Mouse (Mus musculus): ENCODE results near the gene Gm14214. TPM values are rescaled to one million over a fixed set of nuclear protein-coding genes. Genes with fewer than 3 reads are reported as not detected.

Gm14214 gene
- polyA plus RNA-seq, 1 experiment from 2014 or later: not detected

DNA sequence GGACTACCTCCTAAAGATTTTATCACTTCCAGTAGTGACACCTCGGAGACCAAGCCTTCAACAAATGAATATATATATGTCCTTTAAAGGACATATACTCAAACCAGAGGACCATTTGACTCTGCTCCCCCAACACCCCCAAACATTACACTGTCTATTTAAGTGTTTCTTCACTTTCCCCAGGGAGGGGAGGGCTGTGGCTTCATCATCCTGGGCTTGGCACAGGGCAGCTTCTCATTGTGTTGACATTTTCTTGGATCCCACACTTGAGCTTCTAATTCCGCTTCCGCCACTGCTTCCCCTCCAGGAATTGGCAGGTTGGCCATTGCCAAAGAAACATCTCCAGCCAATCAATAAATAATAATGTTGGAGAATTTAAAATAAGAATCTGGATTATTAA, 39.0 kb downstream of the Gm14214 start:
- Histone ChIP-seq H3K4me3 (replicated peaks) (no peak overlapping the region), H3K4me1 (replicated peaks) (no peaks in the 10 kb centered on the region), H3K9me3 (replicated peaks) (no peaks in the 10 kb centered on the region), H3K27ac (replicated peaks) (no peak overlapping the region), H3K36me3 (replicated peaks) (no peaks in the 10 kb centered on the region), H3K27me3 (peaks cover 21% of the 10 kb centered on the region), H3K9ac (no peak overlapping the region), H3K4me2 (no peak overlapping the region)
- ATAC-seq (ENCODE audit: insufficient read depth): no peak
- 81% methylated on average over 3 of the region's 3 CpGs for WGBS (ENCODE audit: insufficient replicate concordance)

DNA sequence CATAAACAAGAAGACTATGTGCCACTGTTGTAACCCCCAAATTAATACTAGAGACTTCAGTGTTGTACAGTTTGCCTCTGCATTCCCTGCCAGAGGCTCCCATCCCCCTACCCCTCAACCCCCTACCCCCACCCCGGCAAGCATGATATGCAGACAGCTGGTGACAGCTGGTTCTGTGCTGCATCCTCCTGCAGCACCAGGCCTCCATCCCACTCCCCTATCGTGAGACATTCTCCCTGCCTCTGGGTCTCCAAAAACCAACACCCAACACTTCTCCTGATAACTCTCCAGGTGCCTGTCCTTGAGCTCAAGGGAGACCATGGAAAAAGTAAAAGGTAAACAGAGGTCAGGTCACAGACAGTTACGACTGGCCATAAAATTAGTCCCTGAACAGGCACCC, 40.1 kb downstream of the Gm14214 start:
- H3K27ac ChIP-seq (replicated peaks): no peak overlapping the region

GRCm38 (mm10) chr2:154723473-154723872, 46.4 kb downstream of the Gm14214 start:
- no peak for ATAC-seq (ENCODE audit: insufficient read depth)
- Histone ChIP-seq H3K36me3 (replicated peaks) (no peaks in the 10 kb centered on the region), H3K9me3 (replicated peaks) (no peaks in the 10 kb centered on the region), H3K27me3 (peaks cover 18% of the 10 kb centered on the region; the same call in 1 of the 2 replicates), H3K27ac (replicated peaks) (no peak overlapping the region), H3K4me3 (replicated peaks) (no peak overlapping the region), H3K9ac (no peak overlapping the region), H3K4me2 (no peak overlapping the region), H3K4me1 (replicated peaks) (no peaks in the 10 kb centered on the region)
- WGBS (ENCODE audit: insufficient replicate concordance): 58% methylated on average over 4 of the region's 4 CpGs

More for the DNA sequence above, 40.1 kb downstream of the Gm14214 start:
- no peak for ATAC-seq (ENCODE audit: insufficient read depth)
- 35% methylated on average over 3 of the region's 3 CpGs for WGBS (ENCODE audit: insufficient replicate concordance)
- H3K4me3 ChIP-seq (replicated peaks): no peak overlapping the region
- H3K9me3 ChIP-seq (replicated peaks): no peaks in the 10 kb centered on the region
- no peak overlapping the region for H3K4me2 ChIP-seq
- H3K36me3 ChIP-seq (replicated peaks): no peaks in the 10 kb centered on the region
- no peaks in the 10 kb centered on the region for H3K4me1 ChIP-seq (replicated peaks)
- peaks cover 12% of the 10 kb centered on the region; the same call in 1 of the 2 replicates for H3K27me3 ChIP-seq
- no peak overlapping the region for H3K9ac ChIP-seq

GRCm38 (mm10) chr2:154720315-154720714, 49.5 kb downstream of the Gm14214 start:
- 46% methylated on average over 2 of the region's 2 CpGs for WGBS (ENCODE audit: insufficient replicate concordance)
- H3K9me3 ChIP-seq (replicated peaks): no peaks in the 10 kb centered on the region

More at GRCm38 (mm10) chr2:154720315-154720714, 49.5 kb downstream of the Gm14214 start:
- Histone ChIP-seq H3K27ac (replicated peaks) (no peak overlapping the region), H3K4me3 (replicated peaks) (no peak overlapping the region), H3K9ac (no peak overlapping the region), H3K4me2 (no peak overlapping the region), H3K4me1 (replicated peaks) (no peaks in the 10 kb centered on the region), H3K36me3 (replicated peaks) (no peaks in the 10 kb centered on the region), H3K27me3 (peaks cover 20% of the 10 kb centered on the region; the same call in 1 of the 2 replicates)
- ATAC-seq (ENCODE audit: insufficient read depth): no peak

Other genes with a start within 250 kb of the Gm14214 start
- gene 1700003F12Rik, start 222.9 kb downstream of the Gm14214 start, polyA plus RNA-seq (2015; fragmentation: Nextera tagmentation; extraction: Ambion mirVana): 1.0 and 1.9 TPM in 2 replicates
- 0.07 TPM in 1 of 2 replicates, not detected in the other for gene Actl10, start 218.3 kb downstream of the Gm14214 start, polyA plus RNA-seq (2015; fragmentation: Nextera tagmentation; extraction: Ambion mirVana)
- 0.40 and 0.71 TPM in 2 replicates for gene Necab3, start 211.1 kb downstream of the Gm14214 start, polyA plus RNA-seq (2015; fragmentation: Nextera tagmentation; extraction: Ambion mirVana)
- 19.2 and 23.9 TPM in 2 replicates for gene E2f1, start 200.1 kb downstream of the Gm14214 start, polyA plus RNA-seq (2015; fragmentation: Nextera tagmentation; extraction: Ambion mirVana)
- 34.6 and 43.9 TPM in 2 replicates for gene Pxmp4, start 166.3 kb downstream of the Gm14214 start, polyA plus RNA-seq (2015; fragmentation: Nextera tagmentation; extraction: Ambion mirVana)
- 2.6 TPM in 2 replicates for gene Zfp341, start 156.7 kb downstream of the Gm14214 start, polyA plus RNA-seq (2015; fragmentation: Nextera tagmentation; extraction: Ambion mirVana)
- not detected in 2 replicates for gene 4930519P11Rik, start 156.6 kb downstream of the Gm14214 start, polyA plus RNA-seq (2015; fragmentation: Nextera tagmentation; extraction: Ambion mirVana)
- 11.7 and 13.9 TPM in 2 replicates for gene Chmp4b, start 118.3 kb downstream of the Gm14214 start, polyA plus RNA-seq (2015; fragmentation: Nextera tagmentation; extraction: Ambion mirVana)
- gene Raly, start 21.1 kb upstream of the Gm14214 start, polyA plus RNA-seq (2015; fragmentation: Nextera tagmentation; extraction: Ambion mirVana): 23.6 and 24.9 TPM in 2 replicates
- gene a, start 21.4 kb upstream of the Gm14214 start, polyA plus RNA-seq (2015; fragmentation: Nextera tagmentation; extraction: Ambion mirVana): 0.32 TPM in 1 of 2 replicates, not detected in the other
- gene Eif2s2, start 122.9 kb upstream of the Gm14214 start, polyA plus RNA-seq (2015; fragmentation: Nextera tagmentation; extraction: Ambion mirVana): 48.1 and 59.3 TPM in 2 replicates
- gene Gm14226, start 248.2 kb upstream of the Gm14214 start, polyA plus RNA-seq (2015; fragmentation: Nextera tagmentation; extraction: Ambion mirVana): 0.25 and 0.32 TPM in 2 replicates